Mouse (Mus musculus) spleen, postnatal 10 days (tissue): ENCODE data around the gene Tek.

Experiments
- DNase-seq, 2 experiments: peaks; one replicate each; pipeline ENCODE4 v3.0.0; 2021 to 2022; ENCODE audit warnings: low spot score in 2 of 2

Tek gene

GRCm38 (mm10) chr4:94810616-94811015 is 71.5 kb downstream of the Tek start:
- DNase-seq, result no peak

- no peak for DNase-seq
Measured at GRCm38 (mm10) chr4:94826891-94827290, 87.8 kb downstream of the Tek start.

DNA sequence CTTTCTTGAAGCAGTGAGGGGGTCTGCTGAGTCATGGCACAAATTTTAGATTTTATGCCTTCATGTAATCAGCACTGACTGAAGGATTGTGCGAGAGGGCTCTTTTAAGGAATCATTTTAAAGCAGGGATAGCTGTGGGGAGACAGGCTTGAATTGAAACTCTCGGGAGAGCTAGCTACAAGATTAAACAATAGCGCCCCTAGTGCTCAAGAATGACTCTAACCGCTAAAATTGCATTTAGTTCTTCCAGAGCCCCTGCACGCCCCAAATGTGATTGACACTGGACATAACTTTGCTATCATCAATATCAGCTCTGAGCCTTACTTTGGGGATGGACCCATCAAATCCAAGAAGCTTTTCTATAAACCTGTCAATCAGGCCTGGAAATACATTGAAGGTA is 88.3 kb downstream of the Tek start:
- DNase-seq, result no peak

GRCm38 (mm10) chr4:94829924-94830386 is 90.9 kb downstream of the Tek start:
- no peak for DNase-seq

- DNase-seq, result no peak
Measured at GRCm38 (mm10) chr4:94837061-94837460, 98.0 kb downstream of the Tek start.

DNA sequence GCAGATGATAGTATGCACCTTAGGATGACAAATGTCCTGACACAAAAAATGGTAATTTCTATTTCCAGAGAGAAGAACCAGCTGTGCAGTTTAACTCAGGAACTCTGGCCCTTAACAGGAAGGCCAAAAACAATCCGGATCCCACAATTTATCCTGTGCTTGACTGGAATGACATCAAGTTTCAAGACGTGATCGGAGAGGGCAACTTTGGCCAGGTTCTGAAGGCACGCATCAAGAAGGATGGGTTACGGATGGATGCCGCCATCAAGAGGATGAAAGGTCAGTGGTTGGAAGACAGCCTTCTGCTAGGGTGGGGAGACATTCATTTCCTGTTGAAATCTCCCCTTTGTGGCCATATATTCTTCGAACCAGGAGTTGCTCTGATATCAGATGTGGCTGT is 114.2 kb downstream of the Tek start:
- DNase-seq, result no peak

DNA sequence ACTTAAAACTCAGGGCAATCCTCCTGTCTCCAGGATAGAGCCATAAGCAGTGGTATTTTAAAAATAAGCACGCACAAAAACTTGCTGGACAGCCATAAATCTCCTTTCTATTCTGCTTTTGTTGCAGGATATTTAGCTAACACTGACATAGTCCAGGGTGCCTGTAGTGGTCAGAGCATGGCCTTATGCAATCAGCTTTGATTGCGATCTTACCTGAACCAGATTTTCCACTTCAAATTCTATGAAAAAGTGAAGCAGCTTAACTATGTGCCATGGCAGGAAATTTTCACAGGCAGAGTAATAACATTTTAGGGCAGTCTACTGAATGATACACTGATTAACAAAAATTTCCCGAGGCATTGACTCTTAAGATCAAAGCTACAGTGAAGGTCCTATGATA is 115.2 kb downstream of the Tek start:
- no peak for DNase-seq

- DNase-seq, result no peak
Measured at GRCm38 (mm10) chr4:94855201-94855600, 116.1 kb downstream of the Tek start.

DNA sequence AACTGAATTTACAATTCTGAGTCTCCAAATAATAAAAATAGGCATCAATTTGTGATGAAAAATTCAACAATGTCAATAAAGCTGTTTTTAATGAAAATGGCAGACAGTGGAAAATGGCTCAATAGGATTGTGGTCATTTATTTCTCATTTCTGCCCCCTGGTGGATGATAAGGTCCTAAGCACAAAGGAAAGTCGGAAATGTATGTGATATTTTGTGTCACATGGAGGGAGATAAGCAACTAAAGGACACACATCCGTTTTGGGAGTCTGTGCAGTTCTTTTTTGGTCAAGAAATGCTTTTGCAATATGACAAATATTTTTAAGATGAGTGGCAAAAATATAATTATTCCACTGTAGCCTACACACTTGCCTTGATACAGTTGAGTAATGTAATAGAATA is 161.7 kb downstream of the Tek start:
- no peak for DNase-seq

DNA sequence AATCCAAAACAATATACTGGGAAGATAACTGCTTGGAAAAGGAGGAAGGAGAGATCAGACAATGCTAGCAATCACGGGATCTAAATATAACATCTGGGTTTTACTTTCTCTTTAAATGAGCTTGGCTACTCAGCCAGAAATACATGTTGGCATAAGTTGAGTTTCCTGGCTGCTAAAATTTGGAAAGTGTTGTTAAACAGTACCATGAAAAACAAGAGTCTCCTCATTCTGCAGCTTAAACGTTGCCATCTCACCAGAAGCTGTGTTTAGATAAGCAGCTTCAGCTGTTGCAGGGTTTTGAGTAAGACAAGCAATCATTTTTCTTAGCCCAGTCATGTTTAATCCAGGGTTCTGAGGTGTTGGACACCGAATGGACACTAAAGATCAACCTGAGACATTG is 162.7 kb downstream of the Tek start:
- no peak for DNase-seq
